Mouse (Mus musculus): ENCODE data around the gene Dnaaf3. TPM values are rescaled to one million over a fixed set of nuclear protein-coding genes. Genes with fewer than 3 reads are reported as not detected.

Gene Dnaaf3
- total RNA-seq, 2 experiments from 2014 or later: 0.23 to 1.6 TPM

- no peak for ATAC-seq (replicated peaks; ENCODE audit: low FRiP score, low TSS enrichment, poor library complexity, severe bottlenecking)
Observed at GRCm38 (mm10) chr7:4523205-4524130, 8.8 kb downstream of the Dnaaf3 start.

- ATAC-seq (replicated peaks; ENCODE audit: low FRiP score, low TSS enrichment, poor library complexity, severe bottlenecking): no peak
Observed at GRCm38 (mm10) chr7:4522292-4522691, 10.0 kb downstream of the Dnaaf3 start.

GRCm38 (mm10) chr7:4521231-4522003 is 10.8 kb downstream of the Dnaaf3 start:
- peak; percentile 27 for ATAC-seq (replicated peaks; ENCODE audit: low FRiP score, low TSS enrichment, poor library complexity, severe bottlenecking)

GRCm38 (mm10) chr7:4518487-4518886 is 13.8 kb downstream of the Dnaaf3 start:
- no peak for ATAC-seq (replicated peaks; ENCODE audit: low FRiP score, low TSS enrichment, poor library complexity, severe bottlenecking)

GRCm38 (mm10) chr7:4516332-4517050 is 15.8 kb downstream of the Dnaaf3 start, which contains the start of gene Tnnt1:
Gene Tnnt1 (minus strand): TSS chr7:4516382.
- ATAC-seq (replicated peaks; ENCODE audit: low FRiP score, low TSS enrichment, poor library complexity, severe bottlenecking): no peak

GRCm38 (mm10) chr7:4515853-4516252 is 16.4 kb downstream of the Dnaaf3 start:
- ATAC-seq (replicated peaks; ENCODE audit: low FRiP score, low TSS enrichment, poor library complexity, severe bottlenecking): no peak

GRCm38 (mm10) chr7:4513829-4514712 is 18.2 kb downstream of the Dnaaf3 start:
- ATAC-seq (replicated peaks; ENCODE audit: low FRiP score, low TSS enrichment, poor library complexity, severe bottlenecking): no peak

- ATAC-seq (replicated peaks; ENCODE audit: low FRiP score, low TSS enrichment, poor library complexity, severe bottlenecking): peak; percentile 58
Observed at GRCm38 (mm10) chr7:4513236-4513635, 19.0 kb downstream of the Dnaaf3 start.

GRCm38 (mm10) chr7:4511489-4512224 is 20.6 kb downstream of the Dnaaf3 start:
- ATAC-seq (replicated peaks; ENCODE audit: low FRiP score, low TSS enrichment, poor library complexity, severe bottlenecking): no peak

- ATAC-seq (replicated peaks; ENCODE audit: low FRiP score, low TSS enrichment, poor library complexity, severe bottlenecking): peak; percentile 82
Observed at GRCm38 (mm10) chr7:4509863-4510608, 22.2 kb downstream of the Dnaaf3 start.

GRCm38 (mm10) chr7:4508739-4509116 is 23.5 kb downstream of the Dnaaf3 start:
- peak; percentile 33; the same call in 1 of the 2 replicates for ATAC-seq (replicated peaks; ENCODE audit: low FRiP score, low TSS enrichment, poor library complexity, severe bottlenecking)

- ATAC-seq (replicated peaks; ENCODE audit: low FRiP score, low TSS enrichment, poor library complexity, severe bottlenecking): no peak
Observed at GRCm38 (mm10) chr7:4508062-4508738, 24.1 kb downstream of the Dnaaf3 start.

GRCm38 (mm10) chr7:4507220-4507619 is 25.0 kb downstream of the Dnaaf3 start:
- ATAC-seq (replicated peaks; ENCODE audit: low FRiP score, low TSS enrichment, poor library complexity, severe bottlenecking): no peak

- no peak for ATAC-seq (replicated peaks; ENCODE audit: low FRiP score, low TSS enrichment, poor library complexity, severe bottlenecking)
Observed at GRCm38 (mm10) chr7:4504646-4505435, 27.4 kb downstream of the Dnaaf3 start.

- ATAC-seq (replicated peaks; ENCODE audit: low FRiP score, low TSS enrichment, poor library complexity, severe bottlenecking): no peak
Observed at GRCm38 (mm10) chr7:4503858-4504257, 28.4 kb downstream of the Dnaaf3 start.

GRCm38 (mm10) chr7:4503100-4503499 is 29.2 kb downstream of the Dnaaf3 start:
- no peak for ATAC-seq (replicated peaks; ENCODE audit: low FRiP score, low TSS enrichment, poor library complexity, severe bottlenecking)

Data from megakaryocyte-erythroid progenitor cell, adult 5-6 weeks (primary cell).